Mouse (Mus musculus) stomach, embryonic 14.5 days (tissue): ENCODE data around the gene Cacul1. TPM values are rescaled to one million over a fixed set of nuclear protein-coding genes. Genes with fewer than 3 reads are reported as not detected.

Experiments used
- ATAC-seq: fragments of 200-750 bp; cut with Nextera tagmentation; 2 replicates; pipeline ENCODE4 v1.8.0; 2017; ENCODE audit warnings: low read depth, moderate TSS enrichment; ENCODE audit not compliant: insufficient number of reproducible peaks, insufficient read depth, low FRiP score
- H3K27ac ChIP-seq: fragments of 300-500 bp; sonication (generic); 2 replicates; pipeline ENCODE4 v1.5.1; 2014; ENCODE audit warnings: mild to moderate bottlenecking, low read length, moderate library complexity, mixed read lengths
- H3K27me3 ChIP-seq: fragments of 300-500 bp; sonication (generic); 2 replicates; pipeline ENCODE4 v1.6.1; 2014; ENCODE audit warnings: low read length, control low read depth, mixed read lengths; ENCODE audit not compliant: control insufficient read depth, insufficient read depth
- H3K36me3 ChIP-seq: fragments of 300-500 bp; sonication (generic); 2 replicates; pipeline ENCODE4 v1.6.1; 2014; ENCODE audit warnings: mild to moderate bottlenecking, control low read depth, low read length, moderate library complexity, mixed read lengths; ENCODE audit not compliant: control insufficient read depth, insufficient read depth
- H3K4me1 ChIP-seq: fragments of 300-500 bp; sonication (generic); 2 replicates; pipeline ENCODE4 v1.6.1; 2014; ENCODE audit warnings: low read length, control low read depth, mixed read lengths; ENCODE audit not compliant: control insufficient read depth, insufficient read depth
- H3K4me2 ChIP-seq: fragments of 300-500 bp; sonication (generic); replicated peaks from 2 replicates; pipeline ENCODE4 v1.6.1; 2014; ENCODE audit warnings: low read depth, low read length, control low read depth
- H3K4me3 ChIP-seq: fragments of 300-500 bp; sonication (generic); 2 replicates; pipeline ENCODE4 v1.5.1; 2014; ENCODE audit warnings: low read depth, low read length, control low read depth
- H3K9ac ChIP-seq: fragments of 300-500 bp; sonication (generic); replicated peaks from 2 replicates; pipeline ENCODE4 v1.6.1; 2014; ENCODE audit warnings: low read depth, mild to moderate bottlenecking, control low read depth, low read length, moderate library complexity, mixed read lengths
- H3K9me3 ChIP-seq: fragments of 300-500 bp; sonication (generic); 2 replicates; pipeline ENCODE4 v1.6.1; 2016; ENCODE audit warnings: low read depth, low read length, control low read depth; ENCODE audit not compliant: control insufficient read depth
- WGBS: fragments of 180-500 bp; shearing (Covaris S2); extraction: QIAGEN DNeasy Blood & Tissue Kit; methylation state at CpG from one replicate; pipeline ENCODE4 v1.1.7; 2014; 5-methylcytosine and 5-hydroxymethylcytosine counted together
- polyA plus RNA-seq: library from polyadenylated mRNA; unstranded; fragments of >200 nt; fragmentation: Nextera tagmentation; extraction: Ambion mirVana; gene quantifications from 2 replicates; pipeline ENCODE4 v1.2.1, GENCODE M21; 2014

The Cacul1 gene
- polyA plus RNA-seq, 1 experiment from 2014 or later = 26.4 TPM

GRCm38 (mm10) chr19:60554866-60555438 lies 25.9 kb downstream of the Cacul1 start:
- Histone ChIP-seq H3K36me3 (peaks cover 2% of the 10 kb centered on the region; the same call in 1 of the 2 replicates), H3K9ac (no peak overlapping the region), H3K27ac (no peak overlapping the region), H3K4me1 (no peaks in the 10 kb centered on the region), H3K27me3 (no peaks in the 10 kb centered on the region), H3K4me2 (no peak overlapping the region), H3K4me3 (no peak overlapping the region), H3K9me3 (no peaks in the 10 kb centered on the region)
- 72% methylated on average over 4 of the region's 4 CpGs for WGBS
- ATAC-seq = no peak

- Histone ChIP-seq H3K4me1 (no peaks in the 10 kb centered on the region), H3K27me3 (no peaks in the 10 kb centered on the region), H3K4me2 (no peak overlapping the region), H3K9ac (no peak overlapping the region), H3K27ac (no peak overlapping the region), H3K4me3 (no peak overlapping the region), H3K36me3 (peaks cover 2% of the 10 kb centered on the region; the same call in 1 of the 2 replicates), H3K9me3 (no peaks in the 10 kb centered on the region)
- no peak for ATAC-seq
Observed at GRCm38 (mm10) chr19:60553501-60553900, 27.3 kb downstream of the Cacul1 start.

- no peak for ATAC-seq
- Histone ChIP-seq H3K4me1 (no peaks in the 10 kb centered on the region), H3K9me3 (no peaks in the 10 kb centered on the region), H3K27me3 (no peaks in the 10 kb centered on the region), H3K27ac (no peak overlapping the region), H3K36me3 (peaks cover 17% of the 10 kb centered on the region), H3K4me3 (no peak overlapping the region), H3K9ac (no peak overlapping the region), H3K4me2 (no peak overlapping the region)
- 84% methylated on average over 2 of the region's 2 CpGs for WGBS
Observed at GRCm38 (mm10) chr19:60543302-60543701, 37.5 kb downstream of the Cacul1 start.

GRCm38 (mm10) chr19:60531897-60532296 lies 48.9 kb downstream of the Cacul1 start:
- no peaks in the 10 kb centered on the region for H3K4me1 ChIP-seq
- 92% methylated on average over 2 of the region's 2 CpGs for WGBS
- H3K4me3 ChIP-seq = no peak overlapping the region
- H3K27me3 ChIP-seq = no peaks in the 10 kb centered on the region
- no peaks in the 10 kb centered on the region for H3K9me3 ChIP-seq
- no peak overlapping the region for H3K9ac ChIP-seq
- no peak overlapping the region for H3K4me2 ChIP-seq
- no peak overlapping the region for H3K27ac ChIP-seq
- ATAC-seq = no peak
- H3K36me3 ChIP-seq = peaks cover 15% of the 10 kb centered on the region; the same call in 1 of the 2 replicates

GRCm38 (mm10) chr19:60530171-60530570 lies 50.7 kb downstream of the Cacul1 start:
- Histone ChIP-seq H3K4me1 (no peaks in the 10 kb centered on the region), H3K27ac (no peak overlapping the region), H3K4me2 (no peak overlapping the region), H3K36me3 (peaks cover 18% of the 10 kb centered on the region; the same call in 1 of the 2 replicates), H3K4me3 (no peak overlapping the region), H3K9ac (no peak overlapping the region), H3K27me3 (no peaks in the 10 kb centered on the region), H3K9me3 (no peaks in the 10 kb centered on the region)
- no peak for ATAC-seq
- WGBS = 84% methylated on average over 1 of the region's 1 CpGs

GRCm38 (mm10) chr19:60529302-60529701 lies 51.5 kb downstream of the Cacul1 start:
- no peak for ATAC-seq
- H3K36me3 ChIP-seq = peaks cover 18% of the 10 kb centered on the region; the same call in 1 of the 2 replicates
- no peak overlapping the region for H3K4me3 ChIP-seq
- H3K4me1 ChIP-seq = no peaks in the 10 kb centered on the region
- no peak overlapping the region for H3K4me2 ChIP-seq
- H3K27ac ChIP-seq = no peak overlapping the region
- 87% methylated on average over 1 of the region's 1 CpGs for WGBS
- H3K27me3 ChIP-seq = no peaks in the 10 kb centered on the region
- no peak overlapping the region for H3K9ac ChIP-seq
- no peaks in the 10 kb centered on the region for H3K9me3 ChIP-seq

- 89% methylated on average over 3 of the region's 3 CpGs for WGBS
- Histone ChIP-seq H3K9ac (no peak overlapping the region), H3K4me2 (no peak overlapping the region), H3K27me3 (no peaks in the 10 kb centered on the region), H3K4me3 (no peak overlapping the region), H3K27ac (no peak overlapping the region), H3K4me1 (no peaks in the 10 kb centered on the region), H3K36me3 (peaks cover 15% of the 10 kb centered on the region; the same call in 1 of the 2 replicates), H3K9me3 (no peaks in the 10 kb centered on the region)
- no peak for ATAC-seq
Observed at GRCm38 (mm10) chr19:60528602-60529001, 52.2 kb downstream of the Cacul1 start.

GRCm38 (mm10) chr19:60526876-60527275 lies 53.9 kb downstream of the Cacul1 start:
- Histone ChIP-seq H3K4me3 (no peak overlapping the region), H3K9me3 (no peaks in the 10 kb centered on the region), H3K4me2 (no peak overlapping the region), H3K27me3 (no peaks in the 10 kb centered on the region), H3K27ac (no peak overlapping the region), H3K4me1 (no peaks in the 10 kb centered on the region), H3K9ac (no peak overlapping the region), H3K36me3 (peaks cover 15% of the 10 kb centered on the region; the same call in 1 of the 2 replicates)
- 85% methylated on average over 4 of the region's 4 CpGs for WGBS
- ATAC-seq = no peak

- 81% methylated on average over 1 of the region's 1 CpGs for WGBS
- no peaks in the 10 kb centered on the region for H3K4me1 ChIP-seq
- H3K27me3 ChIP-seq = no peaks in the 10 kb centered on the region
- H3K27ac ChIP-seq = no peak overlapping the region
- no peak overlapping the region for H3K4me3 ChIP-seq
- H3K9me3 ChIP-seq = no peaks in the 10 kb centered on the region
- no peak overlapping the region for H3K9ac ChIP-seq
- no peak overlapping the region for H3K4me2 ChIP-seq
- peaks cover 15% of the 10 kb centered on the region; the same call in 1 of the 2 replicates for H3K36me3 ChIP-seq
- ATAC-seq = no peak
Observed at GRCm38 (mm10) chr19:60525086-60525485, 55.7 kb downstream of the Cacul1 start.
